Mouse (Mus musculus): ENCODE data around the gene Ptpn6.

Gene Ptpn6

DNA sequence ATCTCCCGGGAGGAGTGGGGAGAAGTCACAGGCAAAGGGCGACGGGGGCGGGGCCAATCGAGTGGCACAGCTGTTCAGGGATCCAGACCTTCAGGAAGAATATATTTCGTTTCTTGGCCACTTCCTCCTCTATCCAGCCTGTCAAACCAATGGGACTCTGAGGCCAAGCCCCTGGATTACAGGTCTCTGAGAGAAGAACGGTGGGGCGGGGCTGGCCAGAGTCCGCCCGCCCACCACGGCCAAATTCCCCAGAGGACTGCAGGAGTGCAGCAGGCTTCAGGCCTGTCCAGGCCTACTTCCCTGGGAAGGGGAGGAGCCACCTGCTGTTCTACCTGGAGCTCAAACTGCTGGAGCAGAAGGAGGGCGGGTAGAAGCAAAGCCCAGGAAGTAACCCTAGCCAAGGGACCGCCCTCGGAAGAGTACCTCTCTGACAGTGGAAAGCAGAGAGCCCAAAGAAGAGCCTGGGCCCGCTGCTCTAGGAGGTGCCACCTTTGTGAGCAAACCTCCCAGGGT lies at the start of gene Ptpn6:
Gene Ptpn6 (minus strand): TSS at position 204 of the 513 bp plus-strand sequence.
- ATAC-seq (ENCODE audit: insufficient number of reproducible peaks, low FRiP score, low TSS enrichment), result no peak

GRCm38 (mm10) chr6:124787722-124788121 lies 49.2 kb upstream of the Ptpn6 start:
- no peak for ATAC-seq (ENCODE audit: insufficient number of reproducible peaks, low FRiP score, low TSS enrichment)

GRCm38 (mm10) chr6:124786756-124787420 lies 48.4 kb upstream of the Ptpn6 start:
- ATAC-seq (ENCODE audit: insufficient number of reproducible peaks, low FRiP score, low TSS enrichment), result peak; percentile 83

DNA sequence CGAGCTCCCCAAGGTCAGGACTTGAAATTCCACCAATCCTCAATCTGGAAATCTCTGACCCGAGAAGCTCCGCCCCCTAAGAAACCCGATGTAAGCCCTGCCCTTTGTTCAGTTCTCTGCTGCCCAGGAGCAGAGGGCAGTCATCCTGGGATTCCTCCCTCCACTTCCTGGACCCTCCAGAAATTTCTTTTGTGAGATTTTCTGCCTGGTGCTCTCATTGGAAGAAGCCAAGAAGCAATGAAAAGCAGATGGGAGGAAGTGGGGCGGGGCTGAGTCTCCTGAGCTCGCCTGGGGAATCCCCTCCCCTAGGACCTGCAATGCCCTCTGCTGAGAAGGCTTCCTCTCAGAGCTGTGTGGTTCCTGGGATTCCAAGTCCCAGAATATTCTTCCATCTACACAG lies 43.9 kb upstream of the Ptpn6 start:
- ATAC-seq (ENCODE audit: insufficient number of reproducible peaks, low FRiP score, low TSS enrichment), result no peak

- no peak for ATAC-seq (ENCODE audit: insufficient number of reproducible peaks, low FRiP score, low TSS enrichment)
Observed at GRCm38 (mm10) chr6:124780917-124781316, 42.4 kb upstream of the Ptpn6 start.

DNA sequence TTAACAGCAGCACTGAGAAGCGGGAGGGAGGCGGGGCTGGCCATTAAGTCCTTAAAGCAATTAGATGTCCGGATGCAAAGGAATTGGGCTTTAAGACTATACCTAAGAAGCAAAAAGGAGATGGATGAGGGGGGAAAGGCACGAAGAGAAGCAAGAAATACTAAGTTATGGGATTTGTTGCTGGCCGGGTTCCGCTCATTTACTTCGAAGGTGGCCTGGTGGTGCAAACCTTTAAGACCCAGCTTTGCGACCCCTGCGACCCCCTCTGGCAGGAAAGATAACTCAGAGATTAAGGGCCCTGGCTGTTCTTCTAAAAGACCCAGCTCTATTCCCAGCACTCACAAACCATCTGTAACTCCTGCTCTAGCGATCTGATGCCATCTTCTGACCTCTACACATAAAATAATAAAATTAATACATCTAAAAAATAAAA lies 41.5 kb upstream of the Ptpn6 start:
- ATAC-seq (ENCODE audit: insufficient number of reproducible peaks, low FRiP score, low TSS enrichment), result no peak

GRCm38 (mm10) chr6:124779222-124779983 lies 40.9 kb upstream of the Ptpn6 start, which contains the start of gene Lrrc23:
TSS of gene Lrrc23 (minus strand) at chr6:124779727.
- no peak for ATAC-seq (ENCODE audit: insufficient number of reproducible peaks, low FRiP score, low TSS enrichment)

GRCm38 (mm10) chr6:124770511-124770910 lies 32.0 kb upstream of the Ptpn6 start:
- no peak for ATAC-seq (ENCODE audit: insufficient number of reproducible peaks, low FRiP score, low TSS enrichment)

DNA sequence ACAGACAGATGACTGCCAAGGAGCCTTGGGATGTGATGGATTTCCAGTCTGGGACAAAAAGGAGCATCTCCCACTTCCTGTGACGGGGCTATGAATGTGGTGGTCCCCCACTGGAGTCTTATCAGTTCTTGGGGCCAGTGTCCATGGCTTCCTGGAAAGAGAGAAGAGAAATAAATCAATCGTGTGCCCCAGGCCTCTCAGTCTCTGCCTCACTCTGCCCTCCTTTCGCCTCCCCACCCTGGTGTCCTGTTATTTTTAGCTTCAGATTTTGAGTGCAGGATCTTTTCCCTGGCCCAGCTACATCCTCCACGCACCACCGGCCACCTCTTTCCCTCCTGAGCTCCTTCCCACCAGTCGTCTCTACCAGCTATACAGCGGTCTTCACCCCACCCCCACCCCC lies 31.5 kb upstream of the Ptpn6 start:
- ATAC-seq (ENCODE audit: insufficient number of reproducible peaks, low FRiP score, low TSS enrichment), result no peak

DNA sequence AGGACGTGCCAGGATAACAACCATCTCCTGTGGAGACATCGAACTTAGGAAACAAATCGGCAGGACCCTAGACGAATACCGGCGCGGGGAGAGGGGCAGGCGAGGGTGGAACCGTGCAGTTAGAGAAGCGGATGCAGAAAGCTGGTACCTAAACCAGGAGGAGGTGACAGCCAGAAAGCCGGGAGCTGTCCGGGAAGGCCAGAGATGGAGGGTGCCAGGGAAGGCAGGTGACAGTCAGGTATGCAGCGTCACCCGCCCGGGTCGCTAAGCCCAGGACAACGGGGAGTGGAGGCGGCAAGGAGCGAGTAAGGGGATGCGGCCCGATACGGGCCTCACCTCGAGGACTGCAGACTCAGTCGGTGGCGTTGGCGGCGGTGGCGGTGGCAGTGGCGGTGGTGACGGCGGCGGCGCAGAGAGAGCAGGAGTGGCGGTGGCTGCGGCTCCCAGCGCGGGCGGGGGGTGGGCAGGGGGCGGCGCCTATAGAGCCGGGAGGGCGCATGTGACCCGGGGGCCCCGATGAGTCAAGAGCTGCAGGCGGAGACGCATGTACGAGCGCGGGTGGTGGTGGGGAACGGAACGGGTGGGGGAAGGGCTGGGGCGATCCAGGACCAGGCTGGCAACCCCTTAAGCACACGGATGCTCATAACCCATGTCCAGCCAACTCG lies 30.7 kb upstream of the Ptpn6 start, which contains the start of gene Eno2:
Gene Eno2 (minus strand): TSS at position 573 of the 665 bp plus-strand sequence.
- ATAC-seq (ENCODE audit: insufficient number of reproducible peaks, low FRiP score, low TSS enrichment), result peak; percentile 52

GRCm38 (mm10) chr6:124768704-124769044 lies 30.2 kb upstream of the Ptpn6 start:
- peak; percentile 18; the same call in 1 of the 2 replicates for ATAC-seq (ENCODE audit: insufficient number of reproducible peaks, low FRiP score, low TSS enrichment)

DNA sequence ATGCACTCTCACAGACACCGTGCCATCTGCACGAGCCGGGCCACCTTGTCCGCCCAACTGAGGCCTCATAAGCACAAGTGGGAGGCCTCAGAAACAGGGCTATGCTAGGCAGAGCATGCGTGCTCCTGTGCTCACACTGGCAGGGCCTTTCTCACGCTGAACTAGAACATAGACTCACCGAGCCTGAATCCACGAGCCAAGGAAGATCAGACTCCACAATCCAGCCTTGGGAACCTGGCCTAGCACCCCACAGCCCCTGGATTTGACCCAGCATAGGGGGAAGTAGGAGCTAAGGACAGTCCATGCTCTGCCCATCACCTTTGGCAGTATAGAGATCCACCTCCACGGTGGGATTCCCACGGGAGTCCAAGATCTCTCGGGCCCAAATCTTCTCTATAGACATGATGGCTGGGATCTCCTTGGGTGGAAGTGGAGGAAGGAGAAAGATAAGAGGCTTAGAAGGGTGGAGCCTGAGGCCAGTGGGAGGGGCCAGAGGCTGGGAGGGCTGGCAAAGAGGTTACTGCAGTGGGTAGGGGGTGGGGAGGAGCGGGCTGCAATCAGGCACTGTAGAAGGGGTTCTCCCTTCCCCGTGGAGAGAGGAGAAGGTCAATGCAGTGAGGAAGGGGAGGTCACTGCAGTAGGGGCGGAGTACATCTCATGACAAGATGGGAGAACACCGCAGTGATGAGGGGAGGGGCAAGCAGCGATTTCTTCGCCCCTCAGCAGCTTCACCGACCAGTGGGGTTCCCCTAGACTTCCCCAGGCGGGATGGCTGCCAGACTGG lies 29.6 kb upstream of the Ptpn6 start:
- ATAC-seq (ENCODE audit: insufficient number of reproducible peaks, low FRiP score, low TSS enrichment), result peak; percentile 39

DNA sequence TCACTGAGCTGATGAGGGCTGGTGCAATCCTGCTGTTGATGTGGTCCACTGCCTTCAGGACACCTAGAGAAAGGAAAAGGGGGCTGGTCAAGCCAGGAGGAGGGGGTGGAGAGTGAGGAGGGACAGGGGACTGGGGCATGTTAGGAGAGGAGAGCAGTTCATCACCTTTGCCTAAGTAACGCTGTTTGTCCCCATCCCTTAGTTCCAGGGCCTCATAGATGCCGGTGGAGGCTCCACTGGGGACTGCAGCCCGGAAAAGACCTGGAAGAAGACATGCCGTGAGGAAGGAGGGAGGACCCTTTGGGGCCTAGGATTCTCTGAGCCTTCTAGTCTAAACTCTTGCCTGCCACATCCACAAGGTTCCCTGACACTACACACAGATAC lies 29.0 kb upstream of the Ptpn6 start:
- no peak for ATAC-seq (ENCODE audit: insufficient number of reproducible peaks, low FRiP score, low TSS enrichment)

GRCm38 (mm10) chr6:124765951-124766350 lies 27.4 kb upstream of the Ptpn6 start:
- ATAC-seq (ENCODE audit: insufficient number of reproducible peaks, low FRiP score, low TSS enrichment), result no peak

DNA sequence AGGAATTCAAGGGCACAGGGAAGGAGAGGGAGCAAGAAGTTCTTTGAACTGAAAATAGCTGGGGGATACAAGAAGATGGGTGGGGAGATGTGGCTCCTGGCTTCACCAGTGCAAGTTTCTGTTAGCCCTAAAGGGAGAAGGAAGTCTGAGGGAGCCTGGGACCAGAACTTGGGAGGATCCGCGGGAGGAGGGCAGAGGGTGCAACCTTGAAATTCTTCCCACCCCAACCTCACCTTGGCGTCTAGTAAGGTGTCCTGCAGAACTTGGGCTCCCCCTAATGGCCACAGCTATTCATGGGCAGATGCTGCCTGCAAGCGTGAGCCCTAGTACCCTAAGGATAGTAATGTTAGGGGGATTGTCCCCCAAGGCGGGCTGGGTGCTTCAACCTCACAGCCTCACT lies 20.7 kb upstream of the Ptpn6 start:
- peak; percentile 21; the same call in 1 of the 2 replicates for ATAC-seq (ENCODE audit: insufficient number of reproducible peaks, low FRiP score, low TSS enrichment)

GRCm38 (mm10) chr6:124758849-124759232 lies 20.3 kb upstream of the Ptpn6 start:
- no peak for ATAC-seq (ENCODE audit: insufficient number of reproducible peaks, low FRiP score, low TSS enrichment)

DNA sequence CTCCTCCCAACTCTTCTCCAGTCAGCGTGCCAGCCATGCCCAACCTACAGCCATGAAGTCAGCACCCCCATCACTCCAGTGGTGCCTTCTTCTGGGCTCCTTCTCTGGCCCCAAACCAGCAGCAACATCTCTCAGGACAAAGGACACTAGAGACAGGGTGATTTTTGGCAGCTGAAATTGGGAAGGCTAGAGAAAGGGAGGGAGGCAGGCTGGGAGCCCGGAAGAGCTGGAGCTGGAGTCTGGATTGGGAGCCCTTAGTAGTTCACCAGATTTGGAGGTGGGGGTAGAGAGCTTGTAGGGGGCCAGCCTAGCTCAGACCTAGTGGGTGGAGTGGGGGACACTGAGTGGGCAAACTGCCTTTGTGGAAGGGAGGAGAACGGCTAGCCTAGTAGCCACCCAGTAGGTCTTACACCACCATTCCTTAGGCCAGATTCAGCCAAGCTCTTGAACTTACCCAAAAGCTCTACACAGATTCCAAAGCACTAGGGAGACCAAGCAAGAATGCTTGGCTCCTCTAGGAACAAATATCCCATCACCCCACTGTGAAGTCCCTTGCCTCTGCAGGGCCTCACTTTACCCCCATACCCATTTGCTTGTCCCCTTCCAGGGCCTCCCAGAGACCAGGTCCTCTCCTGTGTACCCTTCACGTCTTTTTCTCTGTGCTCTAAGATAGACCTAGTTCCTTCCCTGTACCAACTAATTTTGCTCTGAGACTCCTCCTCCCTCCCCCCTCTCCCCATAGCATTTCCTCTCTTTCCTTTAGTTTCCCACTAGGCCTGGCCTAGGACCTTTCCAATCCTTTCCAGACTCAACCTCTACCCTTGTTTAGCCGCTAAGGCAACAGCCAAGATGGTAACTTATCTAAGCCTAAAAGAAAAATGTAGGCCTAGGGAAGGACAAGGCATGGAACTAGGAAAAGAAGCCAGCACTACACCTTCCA lies 19.7 kb upstream of the Ptpn6 start:
- ATAC-seq (ENCODE audit: insufficient number of reproducible peaks, low FRiP score, low TSS enrichment), result peak; percentile 49; the same call in 1 of the 2 replicates

DNA sequence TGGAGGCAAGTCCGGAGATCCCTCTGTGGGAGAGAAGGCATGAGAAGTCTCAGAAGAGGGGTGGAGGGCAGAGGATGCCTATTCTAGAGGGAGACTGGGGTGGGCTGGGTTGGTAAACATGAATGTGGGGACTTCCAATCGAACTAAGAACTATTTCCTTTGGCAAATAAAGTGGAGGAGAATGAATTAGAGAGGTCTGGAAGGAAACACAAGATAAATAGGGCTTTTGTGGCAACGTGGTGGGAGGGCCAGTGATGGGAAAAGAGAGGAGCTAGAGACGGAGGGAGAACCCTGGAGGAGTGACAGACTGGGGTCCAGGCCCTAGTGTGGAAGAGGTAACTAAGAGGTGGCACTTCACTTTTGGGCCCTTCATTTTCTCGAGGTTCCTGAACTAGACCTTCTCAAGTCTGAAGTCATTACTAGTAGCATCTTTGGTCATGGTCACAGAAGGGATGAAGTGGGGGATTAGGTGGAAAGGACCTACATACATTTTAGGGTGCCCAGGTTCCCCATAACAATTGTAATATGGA lies 18.9 kb upstream of the Ptpn6 start:
- no peak for ATAC-seq (ENCODE audit: insufficient number of reproducible peaks, low FRiP score, low TSS enrichment)
